Mouse (Mus musculus): ENCODE measurements around the gene 2210408I21Rik.
A peak's percentile ranks its signal among the peaks of the same experiment; 100 is the strongest.
"Not testable (repeated sequence)": the region's sequence is repeated elsewhere in the genome, so short reads cannot be mapped to it uniquely, and the experiment has no call there.

The 2210408I21Rik gene

DNA sequence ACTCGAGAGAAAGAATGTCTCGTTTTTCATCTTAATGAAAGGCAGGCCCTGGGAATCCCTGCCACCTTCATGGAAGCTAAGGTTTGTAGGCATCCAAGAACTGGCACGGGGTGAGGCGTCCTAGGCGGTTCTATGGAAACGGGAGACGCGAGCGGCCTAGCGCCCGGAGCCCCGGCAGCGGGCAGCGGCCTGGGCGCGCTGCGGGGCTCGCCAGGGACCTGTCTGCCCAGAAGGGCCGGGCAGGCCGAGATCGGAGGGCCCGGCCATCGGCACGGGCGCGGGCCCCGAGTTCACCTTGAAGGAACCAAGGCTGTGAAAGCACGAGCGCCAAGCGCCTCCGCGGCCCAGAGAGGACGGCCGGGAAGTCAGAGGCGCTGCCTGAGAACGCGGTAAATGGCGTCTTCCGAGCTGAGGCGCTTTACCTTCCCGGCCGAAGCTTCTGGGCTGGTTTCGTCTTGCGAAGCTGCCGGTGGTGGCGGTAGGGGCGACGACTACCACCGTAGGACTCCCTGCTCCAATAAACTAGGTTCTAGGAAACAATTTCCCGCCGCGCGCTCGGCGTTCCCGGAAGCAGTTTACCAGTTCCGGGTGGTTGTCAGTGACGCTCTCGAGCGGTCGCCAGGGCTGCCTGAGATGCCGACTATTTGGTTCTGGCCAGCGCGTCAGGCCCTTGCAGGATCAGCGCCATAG is at the start of gene 2210408I21Rik, which contains the start of gene Slf1:
TSS of gene 2210408I21Rik (plus strand) at position 610 of the 690 bp plus-strand sequence.
TSS of gene Slf1 (minus strand) at position 543 of the 690 bp plus-strand sequence.
- peak; percentile 83 to 85 for DNase-seq

DNA sequence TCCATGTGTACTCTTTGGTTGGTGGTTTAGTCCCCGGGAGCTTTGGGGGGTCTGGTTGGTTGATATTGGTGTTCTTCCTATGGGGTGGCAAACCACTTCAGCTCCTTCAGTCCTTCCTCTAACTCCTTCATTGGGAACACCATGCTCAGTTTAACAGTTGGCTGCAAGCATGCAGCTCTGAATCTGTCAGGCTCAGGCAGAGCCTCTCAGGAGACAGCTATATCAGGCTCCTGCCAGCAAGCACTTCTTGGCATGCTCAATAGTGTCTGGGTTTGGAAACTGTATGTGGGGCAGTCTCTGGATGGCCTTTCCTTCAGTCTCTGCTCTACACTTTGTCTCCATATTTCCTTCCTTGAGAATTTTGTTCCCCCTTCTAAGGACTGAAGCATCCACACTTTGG is 42.5 kb upstream of the 2210408I21Rik start:
- DNase-seq = not testable (repeated sequence)

DNA sequence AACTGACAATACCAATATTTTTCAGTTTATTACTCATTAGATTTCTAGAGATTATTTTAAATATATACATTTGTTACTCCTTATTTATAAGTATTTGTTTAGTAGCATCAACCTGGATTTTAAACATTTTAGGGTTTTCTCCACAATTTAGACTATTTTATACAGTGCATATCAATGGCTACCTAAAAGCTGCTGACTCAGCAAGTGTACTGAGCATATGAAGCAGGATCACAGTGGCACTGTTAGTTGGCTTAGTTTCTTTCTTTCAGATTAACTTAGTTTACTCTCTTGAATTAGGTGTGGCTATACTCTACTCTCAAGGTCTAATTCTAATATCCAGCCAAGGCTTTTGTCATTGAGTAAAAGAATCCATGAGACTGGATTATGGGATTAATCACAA is 27.6 kb upstream of the 2210408I21Rik start:
- no peak for DNase-seq

DNA sequence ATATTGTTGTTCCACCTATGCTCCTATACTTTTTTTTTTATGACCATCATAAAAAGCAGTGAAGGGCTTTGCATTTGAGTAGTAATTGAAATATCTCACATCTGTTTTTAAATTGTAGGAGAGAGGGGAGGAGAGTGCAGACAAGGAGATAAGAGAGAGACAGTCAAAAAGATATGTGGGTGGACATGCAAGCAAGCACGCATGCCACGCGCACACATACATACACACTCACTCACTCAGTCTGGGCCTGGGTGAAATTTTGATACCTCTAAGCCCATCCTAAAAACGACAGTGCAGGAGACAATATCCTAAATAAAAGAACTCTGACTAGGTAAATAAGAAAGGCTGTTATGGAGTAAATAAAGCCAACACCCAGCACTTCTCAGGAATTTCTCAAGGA is 16.6 kb upstream of the 2210408I21Rik start:
- no peak for DNase-seq

DNA sequence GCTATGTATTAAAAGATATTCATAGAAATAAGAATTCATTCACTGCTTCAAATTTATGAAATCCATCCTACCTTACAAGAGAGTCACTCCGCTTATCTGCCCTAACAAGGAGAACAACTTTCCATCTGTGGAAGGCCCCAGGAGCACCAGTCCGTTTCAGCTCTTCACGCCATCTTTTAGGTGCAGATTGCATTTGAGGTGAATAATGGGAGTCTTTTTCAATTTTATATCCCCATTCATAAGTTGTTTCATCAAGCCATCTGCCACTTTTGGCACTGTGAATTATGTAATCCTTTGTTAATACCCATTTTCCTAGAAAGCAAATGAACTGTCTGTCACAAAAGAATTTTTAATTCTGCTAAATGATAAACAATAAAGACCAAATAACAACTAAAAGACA is 10.2 kb upstream of the 2210408I21Rik start:
- DNase-seq = no peak

DNA sequence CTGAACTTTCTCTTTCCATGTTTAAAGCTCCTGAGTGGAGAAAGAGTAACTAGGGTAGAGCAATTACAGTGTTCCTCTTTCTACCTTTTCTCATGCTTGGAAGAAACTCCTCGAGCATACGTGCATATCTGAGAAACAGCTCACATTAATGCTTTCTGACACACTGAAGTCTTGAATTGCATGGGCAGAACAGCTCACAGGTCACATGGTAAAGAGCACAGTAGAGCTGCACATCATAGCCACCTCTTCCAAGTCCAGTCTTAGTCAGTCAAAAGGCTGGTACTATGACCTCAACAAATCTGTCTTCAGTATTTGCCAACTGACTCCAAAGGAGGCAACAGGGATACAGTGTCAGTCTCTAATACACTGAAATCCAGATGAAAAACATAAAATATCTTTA is 7.1 kb upstream of the 2210408I21Rik start:
- DNase-seq = no peak

DNA sequence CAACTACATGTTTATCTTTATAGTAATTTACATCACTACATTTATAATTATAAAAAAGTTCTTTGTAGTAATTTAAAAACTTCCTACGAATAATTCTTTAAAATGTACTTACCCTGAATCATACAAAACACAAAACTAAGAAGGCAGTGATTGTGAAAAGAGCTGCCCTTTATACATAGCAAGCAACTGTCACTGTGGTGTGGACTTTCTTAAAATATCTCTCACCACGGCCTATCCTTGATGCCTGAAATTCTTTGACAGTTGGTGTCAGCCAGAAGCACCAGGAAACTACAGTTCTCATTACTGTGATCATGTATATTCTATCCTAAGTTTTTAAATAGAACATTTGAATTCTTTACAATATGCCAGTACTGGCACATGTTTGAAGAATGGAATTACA is 4.2 kb upstream of the 2210408I21Rik start:
- DNase-seq = no peak

DNA sequence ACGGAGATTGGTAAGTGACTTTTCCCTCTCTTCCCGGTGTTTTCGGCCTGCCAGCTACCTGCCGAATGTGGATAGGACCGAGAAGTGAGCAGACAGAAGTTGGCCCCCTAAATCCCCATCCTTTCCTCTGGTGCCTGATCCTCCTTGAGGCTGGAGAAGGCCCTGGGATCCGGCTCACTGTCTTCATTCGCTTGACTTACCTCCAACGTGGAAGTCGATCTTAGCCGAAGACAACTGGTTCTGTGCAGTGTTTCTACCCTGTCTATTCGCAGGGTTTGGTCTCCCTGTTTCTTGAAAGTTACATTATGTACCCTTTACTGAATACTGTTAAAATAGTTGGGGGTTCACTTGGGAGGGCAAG is 261 bp downstream of the 2210408I21Rik start:
- DNase-seq = no peak

DNA sequence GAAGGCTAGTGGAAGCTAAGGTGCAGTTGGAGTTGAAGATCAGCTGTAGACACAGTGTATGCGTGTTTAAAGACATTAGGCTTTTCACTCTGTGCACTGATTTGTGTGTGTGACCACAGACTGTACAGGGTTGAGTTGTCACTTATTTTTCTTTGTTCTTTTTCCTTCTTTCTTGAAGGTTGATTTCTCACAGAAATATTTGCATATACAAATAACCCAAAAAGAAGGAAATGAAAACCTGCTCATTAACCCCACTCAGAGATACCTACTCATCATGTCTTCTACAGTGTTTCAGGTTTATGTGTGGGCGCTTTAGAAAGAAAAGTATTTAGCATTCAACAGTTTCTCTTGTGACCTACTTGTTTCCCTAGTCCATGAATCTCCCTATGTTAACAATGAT is 5.5 kb downstream of the 2210408I21Rik start:
- DNase-seq = peak; percentile 8 to 9

DNA sequence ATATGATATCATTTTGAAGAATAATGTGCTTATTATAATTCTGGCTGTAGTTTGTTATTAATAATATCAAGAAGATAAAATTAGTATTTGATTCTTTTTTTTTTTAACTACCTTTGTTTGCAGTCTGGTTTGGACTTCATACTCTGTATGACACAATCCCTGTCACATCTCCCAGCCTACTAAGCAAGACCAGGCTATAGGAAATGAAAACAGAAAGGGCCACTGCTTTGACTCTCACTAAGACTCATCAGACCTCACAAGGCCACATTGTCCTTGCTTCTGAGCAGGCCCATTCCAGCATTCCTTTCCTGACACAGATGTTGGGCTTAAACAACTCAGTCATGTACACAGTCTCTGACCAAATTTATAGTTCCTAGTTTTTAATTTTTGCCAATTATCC is 42.6 kb downstream of the 2210408I21Rik start:
- DNase-seq = no peak

DNA sequence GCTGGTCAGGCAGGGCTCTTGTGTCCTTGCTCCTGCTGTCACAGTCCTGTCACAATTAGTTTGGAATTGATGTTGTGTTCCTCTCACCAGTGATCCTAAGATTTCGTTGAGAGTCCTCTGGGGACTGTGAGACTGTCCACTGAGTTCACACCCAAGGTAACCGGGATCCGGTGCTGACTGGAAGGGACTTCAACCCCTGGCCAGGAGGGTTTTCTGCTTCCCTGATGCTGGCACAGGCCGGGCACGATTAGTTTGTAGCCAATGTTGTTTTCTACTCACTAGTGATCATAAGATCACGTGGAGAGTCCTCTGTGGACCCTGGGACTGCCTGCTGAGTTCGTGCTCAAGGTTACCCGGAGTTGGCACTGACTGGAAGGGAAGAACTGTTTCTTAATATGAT is 55.3 kb downstream of the 2210408I21Rik start:
- no peak for DNase-seq

DNA sequence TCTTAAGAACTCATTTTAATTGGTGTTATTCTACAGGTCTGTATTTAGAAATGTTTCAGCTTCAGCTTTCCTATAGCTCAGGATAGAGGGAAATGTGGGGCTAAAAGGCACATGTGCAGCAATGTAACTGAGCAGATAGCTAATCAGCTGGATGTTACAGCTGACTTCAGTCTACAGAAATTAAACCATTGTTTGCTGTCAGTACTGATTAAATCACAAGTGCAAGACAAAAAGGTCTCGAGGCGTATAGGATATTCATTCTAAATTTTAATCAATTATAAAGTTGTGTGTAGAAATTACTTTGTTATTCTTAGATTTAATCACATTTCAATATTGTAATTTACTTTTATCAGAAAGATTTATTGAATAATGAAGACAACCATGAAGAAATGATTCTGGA is 56.9 kb downstream of the 2210408I21Rik start:
- no peak for DNase-seq

DNA sequence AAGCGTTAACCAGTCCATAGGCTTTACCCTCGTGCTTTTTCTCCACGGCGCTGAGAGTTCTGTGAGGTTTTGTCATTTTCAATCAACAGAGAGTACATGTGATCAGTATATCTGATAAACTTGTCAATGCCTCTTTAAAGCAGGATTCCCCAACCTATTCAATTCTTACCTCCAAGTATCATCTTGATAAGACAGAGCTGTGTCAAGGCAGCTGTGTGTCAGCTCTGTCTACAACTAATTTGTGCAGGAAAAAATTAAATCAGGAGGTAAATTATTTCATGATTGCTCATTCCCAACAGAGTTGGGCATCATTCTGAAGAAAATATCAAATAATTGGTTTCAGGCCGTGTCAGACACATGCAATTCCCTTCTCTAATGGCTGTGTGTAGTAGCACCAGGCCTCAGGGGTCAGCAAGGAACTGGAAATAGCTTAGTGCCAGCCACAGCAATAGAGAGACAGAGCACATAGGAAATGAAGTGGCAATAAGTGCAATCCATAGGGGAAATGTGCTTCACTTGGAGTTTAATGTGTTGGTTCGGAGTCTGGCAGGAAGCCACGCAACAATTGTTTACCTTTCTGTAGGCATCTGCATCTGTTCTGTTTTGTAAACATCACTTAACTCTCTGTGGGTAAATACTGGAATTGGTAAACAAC is 73.6 kb downstream of the 2210408I21Rik start:
- no peak for DNase-seq

DNA sequence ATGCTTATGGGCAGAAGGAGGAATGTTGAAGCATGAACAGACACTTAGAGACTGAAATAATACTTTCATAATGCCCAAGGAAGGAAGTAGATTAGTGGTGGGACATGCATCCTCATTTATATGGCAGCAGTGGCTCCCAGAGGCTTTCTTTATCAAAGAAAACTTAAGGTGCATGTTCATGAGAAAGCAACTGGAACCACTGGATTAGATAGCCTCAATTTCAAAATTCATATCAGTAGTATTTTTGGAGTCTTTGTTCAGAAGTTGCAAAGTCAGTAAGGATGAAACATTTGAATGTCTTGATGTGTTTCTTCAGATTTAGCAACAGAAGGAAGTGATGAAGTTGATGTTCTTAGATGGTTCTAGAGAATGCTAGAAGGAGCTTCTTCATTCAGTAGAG is 77.9 kb downstream of the 2210408I21Rik start:
- no peak for DNase-seq

DNA sequence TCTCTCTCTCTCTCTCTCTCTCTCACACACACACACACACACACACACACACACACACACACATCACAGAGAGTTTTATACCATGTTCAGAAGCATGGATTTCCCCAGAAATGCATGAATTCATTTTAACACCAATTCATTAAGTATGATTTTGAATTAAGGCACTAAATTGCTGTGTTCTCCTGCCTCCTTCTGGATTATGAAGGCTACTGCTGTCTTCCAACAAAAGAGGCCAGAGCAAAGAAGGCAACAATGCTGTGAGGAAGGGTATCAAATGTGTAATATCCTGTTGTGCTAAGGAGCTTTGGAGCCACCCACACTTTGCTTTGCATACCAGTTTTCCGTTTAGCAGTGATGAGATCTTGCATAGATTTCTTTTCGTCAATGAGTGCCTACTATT is 80.1 kb downstream of the 2210408I21Rik start:
- DNase-seq = peak in 1 of 2 experiments; percentile 4

DNA sequence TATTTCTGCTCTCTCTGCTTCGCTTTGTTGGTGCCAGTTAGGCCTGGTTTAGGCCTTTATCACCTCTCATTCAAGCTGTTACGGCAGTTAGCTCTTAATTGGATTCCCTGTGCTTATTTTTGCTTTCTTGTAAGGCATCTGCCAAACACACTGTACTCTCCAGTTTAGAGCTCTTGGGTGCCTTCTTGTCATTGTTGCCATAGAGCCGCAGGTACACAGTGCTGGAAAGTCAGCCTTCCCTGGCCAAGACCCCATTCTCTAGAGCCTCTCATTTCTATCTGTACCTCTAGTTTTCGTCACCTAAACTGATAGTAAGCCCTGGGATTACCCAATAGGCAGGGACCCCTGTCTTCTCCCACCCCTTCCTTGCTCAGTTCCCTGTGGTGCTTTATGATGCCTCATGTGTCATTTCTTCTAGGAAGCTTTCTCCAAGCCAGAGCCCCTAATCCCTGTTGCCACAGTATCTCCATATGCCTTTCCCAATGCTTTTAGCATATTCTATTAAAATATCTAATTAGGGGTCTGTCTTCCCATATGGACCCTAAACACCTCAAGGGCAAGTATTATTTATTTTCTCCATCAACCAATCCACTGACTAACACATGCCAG is 82.4 kb downstream of the 2210408I21Rik start:
- DNase-seq = no peak

DNA sequence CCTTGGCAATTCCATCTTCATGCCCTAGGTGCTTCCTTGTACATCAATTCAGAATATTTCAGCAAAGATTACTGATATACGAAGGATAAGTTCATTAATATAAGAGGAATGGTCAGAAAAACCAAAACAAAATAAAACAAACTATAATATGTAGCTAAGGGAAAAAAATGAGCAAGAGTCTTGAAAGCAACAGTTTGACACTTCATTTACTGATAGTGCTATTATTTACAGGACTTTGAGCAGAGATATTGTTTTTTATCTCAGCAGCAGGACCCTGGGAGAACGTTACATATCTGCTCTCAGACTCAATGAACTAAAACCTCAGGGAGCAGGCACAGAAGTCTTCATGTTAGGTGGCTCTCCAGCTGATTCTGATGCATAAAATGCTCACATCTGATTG is 85.7 kb downstream of the 2210408I21Rik start:
- DNase-seq = no peak

DNA sequence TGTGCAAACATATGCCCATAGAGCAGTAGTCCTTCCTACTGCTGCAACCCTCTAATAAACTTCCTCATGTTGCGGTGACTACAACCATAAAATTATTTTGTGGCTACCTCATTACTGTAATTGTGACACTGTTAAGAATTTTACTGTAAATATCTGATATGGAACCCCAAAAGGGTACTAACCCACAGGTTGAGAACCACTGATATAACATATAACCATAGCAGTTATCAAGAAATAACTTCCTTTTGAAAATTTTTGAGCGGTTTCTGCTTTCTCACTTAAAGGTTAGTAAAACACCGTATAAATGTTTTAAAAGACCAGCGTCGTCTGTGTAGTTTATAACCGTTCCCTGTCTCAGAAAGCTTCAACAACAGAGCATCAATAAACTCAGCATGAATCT is 121.2 kb downstream of the 2210408I21Rik start:
- no peak for DNase-seq

DNA sequence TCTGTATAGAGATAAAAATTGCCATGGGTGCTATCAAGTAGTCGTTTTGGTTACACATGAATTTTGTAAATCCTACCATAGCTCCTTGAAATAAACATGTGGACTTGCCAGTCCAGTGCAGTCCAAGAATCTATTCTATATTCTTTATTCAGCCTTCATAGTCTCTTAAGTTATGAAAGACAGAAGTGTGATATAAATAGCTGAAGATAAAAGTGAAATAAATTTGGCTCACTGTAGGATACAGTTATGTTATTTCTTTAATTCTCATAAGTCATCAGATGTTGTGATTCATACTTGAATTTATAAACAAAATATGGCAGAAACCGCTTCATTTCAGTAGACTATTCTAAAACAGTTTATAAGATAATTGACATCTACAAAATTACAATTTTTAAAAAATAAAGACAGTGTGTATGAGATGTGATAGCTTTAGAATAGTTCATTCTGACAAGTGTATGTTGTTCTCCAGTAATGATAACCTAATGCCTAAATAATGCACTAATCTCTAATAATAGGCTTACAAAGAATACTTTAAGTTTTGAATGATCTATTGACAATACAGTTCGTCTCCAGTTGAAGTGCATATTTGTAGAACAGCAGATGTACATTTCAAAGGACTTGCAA is 127.5 kb downstream of the 2210408I21Rik start:
- no peak for DNase-seq

DNA sequence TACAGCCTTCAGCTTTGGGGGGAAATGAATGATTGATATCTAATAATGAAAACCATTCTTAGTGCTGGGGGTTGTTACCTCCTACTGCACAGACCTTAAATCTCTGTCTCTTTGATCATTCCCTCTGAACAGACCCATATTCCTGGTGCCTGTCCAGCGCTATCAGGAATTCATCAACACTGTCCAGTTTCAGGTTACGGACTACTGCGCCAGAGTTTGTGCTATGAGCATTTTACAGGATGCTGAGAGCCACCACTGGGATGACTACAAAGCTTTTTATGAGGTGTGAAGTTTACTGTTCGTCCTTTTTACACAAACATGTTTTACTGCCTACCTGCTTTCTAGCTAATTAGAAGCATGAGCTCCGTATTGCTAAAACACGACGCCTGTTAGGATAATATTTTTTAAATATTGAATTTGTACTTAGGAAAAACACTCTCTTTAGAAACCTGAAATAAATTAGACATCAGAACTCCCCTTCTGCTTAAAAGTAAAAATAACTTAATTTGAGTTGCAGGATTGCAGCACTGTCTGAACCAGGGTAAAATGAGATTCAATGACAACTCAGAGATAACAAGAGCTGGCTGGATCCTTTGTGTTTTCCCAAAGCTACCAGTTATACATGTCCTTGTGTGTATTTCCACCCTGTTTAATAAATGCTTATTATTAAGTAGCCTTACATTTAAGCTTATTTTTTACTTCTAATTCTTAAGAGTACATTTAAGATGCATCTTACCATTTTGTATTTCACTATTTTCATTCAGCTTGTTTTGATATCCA is 128.2 kb downstream of the 2210408I21Rik start:
- no peak for DNase-seq

DNA sequence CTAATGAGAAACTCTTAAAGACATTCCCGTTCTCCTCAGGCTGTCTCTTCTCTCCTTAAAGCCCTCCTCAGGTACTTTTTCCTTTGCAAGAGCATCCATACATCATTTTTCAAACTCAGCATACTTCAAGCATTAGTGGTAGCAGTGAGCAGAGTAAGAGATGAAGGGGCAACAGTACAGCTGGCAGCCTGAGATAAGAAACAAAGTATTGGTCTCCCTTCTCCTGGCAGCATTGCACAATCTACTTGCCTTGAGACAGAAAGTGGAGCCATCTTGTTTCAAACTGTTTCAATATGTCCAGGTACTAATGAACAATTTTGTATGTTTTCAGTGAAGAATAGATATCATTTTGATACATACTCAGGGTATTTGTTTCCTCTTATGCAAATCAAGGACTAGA is 129.1 kb downstream of the 2210408I21Rik start:
- DNase-seq = no peak

DNA sequence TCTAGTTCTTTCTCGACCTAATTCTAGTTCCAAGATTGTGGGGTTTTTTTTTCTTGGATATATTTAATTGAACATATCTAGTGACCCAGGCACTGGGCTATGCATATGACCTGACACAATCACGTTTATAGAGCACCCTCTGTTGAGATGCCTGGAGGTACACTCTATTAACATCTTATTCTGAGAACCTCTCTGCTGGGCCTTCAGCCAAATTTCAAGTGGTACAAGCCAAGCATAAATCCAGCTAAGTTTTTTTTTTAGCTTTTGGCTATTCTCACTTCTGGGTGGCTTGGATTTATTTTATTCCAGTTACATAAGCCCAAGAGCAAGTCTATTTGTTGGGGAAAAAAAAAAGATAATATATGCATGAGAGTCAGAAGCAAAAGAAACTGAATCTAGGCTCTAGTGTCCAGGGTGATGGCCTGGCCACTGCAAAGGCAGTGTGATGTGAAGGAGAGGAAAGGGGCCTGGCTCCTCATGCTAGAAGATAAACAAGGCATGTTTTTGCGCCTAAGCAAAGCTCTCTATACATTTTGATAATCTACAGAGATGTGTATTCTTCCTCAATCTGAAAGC is 139.9 kb downstream of the 2210408I21Rik start:
- DNase-seq = no peak
